Mouse (Mus musculus): ENCODE data around the gene Gm10320. TPM values are rescaled to one million over a fixed set of nuclear protein-coding genes. Genes with fewer than 3 reads are reported as not detected.
A peak's percentile ranks its signal among the peaks of the same experiment; 100 is the strongest.

Gene Gm10320
- 1.2 and 1.5 TPM in 2 replicates for polyA plus RNA-seq (2014; fragmentation: Nextera tagmentation; extraction: Ambion mirVana)

DNA sequence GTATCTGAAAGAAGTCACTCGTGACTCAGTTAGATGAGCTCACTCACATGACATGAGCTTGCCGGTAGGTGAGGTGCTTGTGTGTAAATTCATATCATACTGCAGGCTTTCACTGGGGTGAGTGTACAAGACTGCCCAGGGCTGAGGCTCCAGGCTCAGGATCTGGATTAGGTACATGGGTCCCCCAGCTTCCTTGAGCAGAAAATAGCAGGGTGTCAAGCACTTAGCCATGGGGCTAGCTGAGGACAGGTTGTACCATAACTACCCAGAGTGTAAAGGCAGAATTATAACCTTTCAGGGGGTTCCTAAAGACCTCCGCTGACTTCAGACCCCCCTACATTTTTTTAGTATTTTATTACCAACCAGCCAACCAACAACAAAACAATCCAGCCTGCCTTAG lies at the start of gene Gm10320:
Gene Gm10320, minus strand, starts transcription at position 93 of the 400 bp plus-strand sequence.
- DNase-seq (ENCODE audit: low spot score): no peak
- no peak for ATAC-seq (replicated peaks; ENCODE audit: insufficient number of reproducible peaks, low FRiP score, low TSS enrichment, low read depth)
- WGBS: 66% methylated on average over 3 of the region's 3 CpGs

DNA sequence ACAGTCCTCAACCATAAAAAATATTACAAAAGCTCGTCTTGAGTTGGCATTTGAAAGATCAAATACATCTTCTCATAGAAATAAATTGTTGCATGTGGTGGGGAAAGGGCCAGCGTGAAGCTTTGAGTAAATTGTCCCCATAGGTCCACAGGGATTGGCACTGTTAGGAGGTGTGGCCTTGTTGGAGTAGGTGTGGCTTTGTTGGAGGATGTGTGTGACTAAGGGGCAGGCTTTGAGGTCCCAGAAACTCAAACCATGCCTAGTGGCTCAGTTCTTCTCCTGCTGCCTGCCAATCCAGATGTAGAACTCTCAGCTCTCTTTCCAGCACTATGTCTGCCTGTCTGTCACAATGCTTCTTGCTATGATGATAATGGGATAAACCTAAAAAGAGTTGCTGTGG lies 49.8 kb upstream of the Gm10320 start:
- Histone ChIP-seq H3K27ac (replicated peaks; ENCODE audit: low read depth, low read length) (no peak overlapping the region), H3K9ac (replicated peaks; ENCODE audit: low read length) (no peak overlapping the region), H3K4me1 (ENCODE audit: control insufficient read depth, insufficient read depth, low read length) (no peaks in the 10 kb centered on the region), H3K36me3 (replicated peaks; ENCODE audit: control insufficient read depth, insufficient read depth, low read depth, low read length) (no peaks in the 10 kb centered on the region), H3K9me3 (replicated peaks; ENCODE audit: control insufficient read depth, low read length) (no peaks in the 10 kb centered on the region), H3K27me3 (ENCODE audit: control insufficient read depth, insufficient read depth, low read length) (no peaks in the 10 kb centered on the region), H3K4me2 (ENCODE audit: low read depth, low read length) (no peak overlapping the region), H3K4me3 (ENCODE audit: low read depth, low read length) (no peak overlapping the region)
- no peak for DNase-seq (ENCODE audit: low spot score)
- 91% methylated on average over 2 of the region's 2 CpGs for WGBS
- no peak for ATAC-seq (replicated peaks; ENCODE audit: insufficient number of reproducible peaks, low FRiP score, low TSS enrichment, low read depth)

More for the DNA sequence above, at the start of gene Gm10320:
- Histone ChIP-seq H3K4me3 (ENCODE audit: low read depth, low read length) (no peak within 1 kb of the TSS), H3K36me3 (replicated peaks; ENCODE audit: control insufficient read depth, insufficient read depth, low read depth, low read length) (no peaks in the 10 kb centered on the region), H3K9ac (replicated peaks; ENCODE audit: low read length) (no peak within 1 kb of the TSS), H3K9me3 (replicated peaks; ENCODE audit: control insufficient read depth, low read length) (no peaks in the 10 kb centered on the region), H3K27ac (replicated peaks; ENCODE audit: low read depth, low read length) (0 out of 2 replicates have a peak within 1 kb of the TSS, but pooled peaks have one; percentile 29), H3K4me1 (ENCODE audit: control insufficient read depth, insufficient read depth, low read length) (no peaks in the 10 kb centered on the region), H3K27me3 (ENCODE audit: control insufficient read depth, insufficient read depth, low read length) (no peaks in the 10 kb centered on the region), H3K4me2 (ENCODE audit: low read depth, low read length) (no peak within 1 kb of the TSS)

DNA sequence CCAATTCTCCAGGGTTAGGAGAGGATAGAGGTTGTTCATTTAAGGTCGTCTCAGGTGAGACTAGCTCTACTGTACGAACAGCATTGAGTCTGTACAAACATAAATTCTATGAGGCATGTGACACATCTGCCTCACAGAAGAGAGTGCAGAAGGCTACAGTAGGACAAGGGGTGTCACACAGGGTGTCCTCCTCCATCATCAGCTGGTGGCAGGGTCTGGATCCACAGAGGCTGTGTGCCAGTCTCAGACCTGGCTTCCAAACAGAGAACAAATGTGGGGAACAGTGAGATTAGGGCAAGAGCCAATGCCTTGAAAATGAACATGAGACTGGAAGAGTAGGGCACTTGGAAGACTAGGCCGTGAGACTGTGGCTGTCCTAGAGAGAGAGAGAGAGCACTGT lies 48.4 kb upstream of the Gm10320 start:
- H3K9ac ChIP-seq (replicated peaks; ENCODE audit: low read length): no peak overlapping the region
- 83% methylated on average over 3 of the region's 3 CpGs for WGBS
- no peaks in the 10 kb centered on the region for H3K27me3 ChIP-seq (ENCODE audit: control insufficient read depth, insufficient read depth, low read length)
- H3K4me2 ChIP-seq (ENCODE audit: low read depth, low read length): no peak overlapping the region
- DNase-seq (ENCODE audit: low spot score) (no peak), ATAC-seq (replicated peaks; ENCODE audit: insufficient number of reproducible peaks, low FRiP score, low TSS enrichment, low read depth) (no peak)
- no peak overlapping the region for H3K27ac ChIP-seq (replicated peaks; ENCODE audit: low read depth, low read length)
- H3K36me3 ChIP-seq (replicated peaks; ENCODE audit: control insufficient read depth, insufficient read depth, low read depth, low read length): no peaks in the 10 kb centered on the region
- H3K4me1 ChIP-seq (ENCODE audit: control insufficient read depth, insufficient read depth, low read length): no peaks in the 10 kb centered on the region; the same call in 1 of the 2 replicates
- H3K9me3 ChIP-seq (replicated peaks; ENCODE audit: control insufficient read depth, low read length): no peaks in the 10 kb centered on the region
- H3K4me3 ChIP-seq (ENCODE audit: low read depth, low read length): no peak overlapping the region

DNA sequence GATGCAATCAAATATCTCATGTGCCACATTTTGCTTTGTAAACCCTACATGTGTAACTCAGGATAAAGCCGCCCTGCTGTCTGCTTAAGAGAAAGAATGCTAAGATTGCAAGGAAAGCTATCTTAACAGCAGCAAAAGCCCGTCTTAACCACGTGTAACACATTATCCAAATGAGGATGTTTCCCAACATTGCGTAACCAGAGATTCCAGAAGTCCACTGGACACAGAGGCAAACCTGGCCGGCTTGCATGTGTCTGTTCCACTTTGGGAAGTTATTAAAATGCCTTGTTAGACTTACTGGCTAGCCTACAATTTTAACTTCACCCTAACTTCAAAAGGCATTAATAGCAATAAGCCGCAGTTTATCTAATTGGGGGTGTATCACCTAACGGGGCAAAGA lies 47.5 kb upstream of the Gm10320 start:
- ATAC-seq (replicated peaks; ENCODE audit: insufficient number of reproducible peaks, low FRiP score, low TSS enrichment, low read depth) (no peak), DNase-seq (ENCODE audit: low spot score) (no peak)
- WGBS: 49% methylated on average over 7 of the region's 7 CpGs
- no peaks in the 10 kb centered on the region for H3K36me3 ChIP-seq (replicated peaks; ENCODE audit: control insufficient read depth, insufficient read depth, low read depth, low read length)
- no peak overlapping the region for H3K9ac ChIP-seq (replicated peaks; ENCODE audit: low read length)
- H3K27ac ChIP-seq (replicated peaks; ENCODE audit: low read depth, low read length): no peak overlapping the region
- no peaks in the 10 kb centered on the region for H3K9me3 ChIP-seq (replicated peaks; ENCODE audit: control insufficient read depth, low read length)
- H3K4me1 ChIP-seq (ENCODE audit: control insufficient read depth, insufficient read depth, low read length): peaks cover 6% of the 10 kb centered on the region; the same call in 1 of the 2 replicates
- H3K4me2 ChIP-seq (ENCODE audit: low read depth, low read length): no peak overlapping the region
- no peak overlapping the region for H3K4me3 ChIP-seq (ENCODE audit: low read depth, low read length)
- H3K27me3 ChIP-seq (ENCODE audit: control insufficient read depth, insufficient read depth, low read length): no peaks in the 10 kb centered on the region

DNA sequence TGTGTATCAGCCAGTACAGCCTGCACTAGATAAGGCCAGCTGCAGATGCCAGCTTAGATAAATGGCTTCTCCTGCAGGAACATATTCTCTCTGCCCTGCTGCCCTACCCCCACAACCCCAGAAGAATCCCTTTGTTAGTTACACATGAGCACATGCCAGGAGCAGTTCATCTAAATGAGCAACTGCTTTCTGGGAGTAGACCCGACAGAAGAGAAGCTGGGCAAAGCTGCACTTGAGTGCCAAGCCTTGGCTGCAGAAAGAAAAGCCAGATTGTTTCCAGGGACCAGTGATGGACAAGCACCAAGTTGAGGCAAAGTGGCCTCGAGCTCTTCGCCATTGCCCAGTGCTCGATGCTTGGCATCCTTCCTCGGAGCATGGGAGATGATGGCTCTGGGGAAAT lies 46.8 kb upstream of the Gm10320 start:
- Histone ChIP-seq H3K4me1 (ENCODE audit: control insufficient read depth, insufficient read depth, low read length) (peaks cover 7% of the 10 kb centered on the region; the same call in 1 of the 2 replicates), H3K4me3 (ENCODE audit: low read depth, low read length) (no peak overlapping the region), H3K9me3 (replicated peaks; ENCODE audit: control insufficient read depth, low read length) (no peaks in the 10 kb centered on the region), H3K9ac (replicated peaks; ENCODE audit: low read length) (no peak overlapping the region), H3K27ac (replicated peaks; ENCODE audit: low read depth, low read length) (no peak overlapping the region), H3K27me3 (ENCODE audit: control insufficient read depth, insufficient read depth, low read length) (no peaks in the 10 kb centered on the region), H3K36me3 (replicated peaks; ENCODE audit: control insufficient read depth, insufficient read depth, low read depth, low read length) (no peaks in the 10 kb centered on the region), H3K4me2 (ENCODE audit: low read depth, low read length) (no peak overlapping the region)
- WGBS: 77% methylated on average over 5 of the region's 5 CpGs
- DNase-seq (ENCODE audit: low spot score) (no peak), ATAC-seq (replicated peaks; ENCODE audit: insufficient number of reproducible peaks, low FRiP score, low TSS enrichment, low read depth) (no peak)

DNA sequence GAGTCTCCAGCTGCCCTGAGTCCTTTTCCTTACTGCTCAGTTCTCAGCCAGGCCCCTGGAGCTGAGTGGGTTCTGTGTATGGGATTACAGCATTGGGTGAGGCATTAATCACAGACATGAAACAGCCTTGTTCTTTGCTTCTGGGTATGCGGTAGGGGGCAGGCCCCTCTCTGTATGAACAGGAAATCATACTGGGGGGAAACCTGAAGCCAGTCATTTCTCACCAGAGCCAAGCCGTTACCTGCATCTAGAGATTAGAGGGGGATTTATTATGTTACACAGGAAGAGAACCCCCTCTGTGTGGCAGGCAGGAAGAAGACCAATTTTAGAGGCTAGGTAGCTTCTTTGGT lies 43.1 kb upstream of the Gm10320 start:
- no peak overlapping the region for H3K4me3 ChIP-seq (ENCODE audit: low read depth, low read length)
- peak; percentile 43 for DNase-seq (ENCODE audit: low spot score)
- H3K27me3 ChIP-seq (ENCODE audit: control insufficient read depth, insufficient read depth, low read length): no peaks in the 10 kb centered on the region
- no peaks in the 10 kb centered on the region for H3K9me3 ChIP-seq (replicated peaks; ENCODE audit: control insufficient read depth, low read length)
- no peak overlapping the region for H3K4me2 ChIP-seq (ENCODE audit: low read depth, low read length)
- H3K4me1 ChIP-seq (ENCODE audit: control insufficient read depth, insufficient read depth, low read length): peaks cover 13% of the 10 kb centered on the region
- WGBS: 11% methylated on average over 2 of the region's 2 CpGs
- peak overlapping the region; percentile 43; the same call in 1 of the 2 replicates for H3K27ac ChIP-seq (replicated peaks; ENCODE audit: low read depth, low read length)
- peak; percentile 51; the same call in 1 of the 2 replicates for ATAC-seq (replicated peaks; ENCODE audit: insufficient number of reproducible peaks, low FRiP score, low TSS enrichment, low read depth)
- no peak overlapping the region for H3K9ac ChIP-seq (replicated peaks; ENCODE audit: low read length)
- H3K36me3 ChIP-seq (replicated peaks; ENCODE audit: control insufficient read depth, insufficient read depth, low read depth, low read length): no peaks in the 10 kb centered on the region

DNA sequence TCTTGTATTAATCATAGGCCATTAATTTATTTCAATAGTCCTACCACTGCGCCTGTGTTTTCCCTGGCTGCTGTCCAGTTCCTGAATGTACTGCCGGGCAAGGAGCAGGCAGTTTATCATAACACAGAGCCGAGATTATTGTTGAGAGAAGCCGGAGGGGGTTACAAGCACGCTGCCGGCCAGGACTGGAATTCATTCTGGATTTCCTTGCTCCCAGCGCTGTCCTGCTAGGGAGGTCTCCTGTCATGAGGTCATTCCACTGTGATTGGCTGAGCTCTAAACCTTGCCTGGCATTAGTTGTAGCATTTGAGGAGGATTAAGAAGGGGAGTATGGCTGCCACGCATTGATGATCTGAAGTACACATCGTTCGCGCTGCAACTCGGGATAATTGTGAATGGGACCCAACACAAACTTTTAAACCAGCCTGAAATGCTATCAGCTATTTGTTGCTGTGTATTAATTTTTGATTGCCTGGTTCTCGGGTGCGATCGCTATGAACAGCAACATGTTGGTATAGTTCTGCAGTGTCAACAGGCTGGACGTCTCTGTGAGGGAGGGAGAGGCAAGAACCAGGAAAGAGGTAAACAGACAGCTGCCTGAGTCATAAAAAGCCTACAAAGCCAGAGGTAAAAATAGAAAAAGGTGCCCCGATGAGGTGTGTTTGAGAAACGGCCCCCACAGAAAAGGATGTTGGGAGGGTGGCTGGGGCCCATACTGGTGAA lies 42.5 kb upstream of the Gm10320 start:
- peak; percentile 63 for ATAC-seq (replicated peaks; ENCODE audit: insufficient number of reproducible peaks, low FRiP score, low TSS enrichment, low read depth)
- no peaks in the 10 kb centered on the region for H3K27me3 ChIP-seq (ENCODE audit: control insufficient read depth, insufficient read depth, low read length)

DNA sequence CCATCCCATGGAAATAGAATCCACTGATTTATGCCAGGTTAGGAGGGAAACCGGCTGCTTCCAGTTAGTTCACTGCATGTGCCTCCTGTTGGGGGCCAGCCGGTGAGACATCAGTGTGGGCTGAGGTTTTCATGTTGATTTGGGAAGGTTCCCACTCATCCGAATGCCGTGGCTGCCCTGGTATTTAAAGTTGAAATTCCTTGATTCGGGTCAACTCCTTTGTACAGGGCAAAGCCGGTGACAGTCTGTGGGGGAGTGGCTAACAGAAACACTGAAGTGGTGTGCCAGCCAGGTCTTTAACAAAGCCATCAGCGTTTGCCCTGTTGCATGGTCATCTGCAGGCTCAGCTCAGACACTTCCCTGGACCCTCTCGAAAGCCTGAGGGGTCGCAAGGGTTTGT lies 41.6 kb upstream of the Gm10320 start:
- 18% methylated on average over 9 of the region's 9 CpGs for WGBS
- Histone ChIP-seq H3K4me3 (ENCODE audit: low read depth, low read length) (no peak overlapping the region), H3K4me1 (ENCODE audit: control insufficient read depth, insufficient read depth, low read length) (peaks cover 13% of the 10 kb centered on the region), H3K27ac (replicated peaks; ENCODE audit: low read depth, low read length) (peak overlapping the region; percentile 47; the same call in 1 of the 2 replicates), H3K27me3 (ENCODE audit: control insufficient read depth, insufficient read depth, low read length) (no peaks in the 10 kb centered on the region), H3K9ac (replicated peaks; ENCODE audit: low read length) (no peak overlapping the region), H3K36me3 (replicated peaks; ENCODE audit: control insufficient read depth, insufficient read depth, low read depth, low read length) (no peaks in the 10 kb centered on the region), H3K9me3 (replicated peaks; ENCODE audit: control insufficient read depth, low read length) (no peaks in the 10 kb centered on the region), H3K4me2 (ENCODE audit: low read depth, low read length) (0 out of 2 replicates have a peak overlapping the region, but pooled peaks have one; percentile 5)
- ATAC-seq (replicated peaks; ENCODE audit: insufficient number of reproducible peaks, low FRiP score, low TSS enrichment, low read depth): no peak
- DNase-seq (ENCODE audit: low spot score): peak; percentile 61

More for the DNA sequence above, 42.5 kb upstream of the Gm10320 start:
- Histone ChIP-seq H3K36me3 (replicated peaks; ENCODE audit: control insufficient read depth, insufficient read depth, low read depth, low read length) (no peaks in the 10 kb centered on the region), H3K4me3 (ENCODE audit: low read depth, low read length) (no peak overlapping the region), H3K9ac (replicated peaks; ENCODE audit: low read length) (no peak overlapping the region), H3K4me2 (ENCODE audit: low read depth, low read length) (no peak overlapping the region), H3K4me1 (ENCODE audit: control insufficient read depth, insufficient read depth, low read length) (peaks cover 13% of the 10 kb centered on the region), H3K27ac (replicated peaks; ENCODE audit: low read depth, low read length) (peak overlapping the region; percentile 43; the same call in 1 of the 2 replicates), H3K9me3 (replicated peaks; ENCODE audit: control insufficient read depth, low read length) (no peaks in the 10 kb centered on the region)
- WGBS: 27% methylated on average over 18 of the region's 18 CpGs
- DNase-seq (ENCODE audit: low spot score): peak; percentile 85

All from embryonic facial prominence, embryonic 11.5 days (tissue).